Mouse (Mus musculus): Measurements from ENCODE around the gene Tmem235. TPM values are rescaled to one million over a fixed set of nuclear protein-coding genes. Genes with fewer than 3 reads are reported as not detected.
"Not testable (repeated sequence)": the region's sequence is repeated elsewhere in the genome, so short reads cannot be mapped to it uniquely, and the experiment has no call there.

Tmem235 gene
- total RNA-seq, 2 experiments from 2014 or later: not detected

GRCm38 (mm10) chr11:117832086-117832969, 28.2 kb upstream of the Tmem235 start:
- peak in 1 of 2 experiments; percentile 55 for DNase-seq (ENCODE audit: low spot score in 2 of 2)

GRCm38 (mm10) chr11:117833509-117833908, 27.0 kb upstream of the Tmem235 start:
- DNase-seq (ENCODE audit: low spot score in 2 of 2): not testable (repeated sequence)

- no peak for DNase-seq (ENCODE audit: low spot score in 2 of 2)
Measured at GRCm38 (mm10) chr11:117834086-117834485, 26.5 kb upstream of the Tmem235 start.

- DNase-seq (ENCODE audit: low spot score in 2 of 2): peak in 1 of 2 experiments; percentile 29
Measured at GRCm38 (mm10) chr11:117836306-117836705, 24.2 kb upstream of the Tmem235 start.

- DNase-seq (ENCODE audit: low spot score in 2 of 2): no peak
Measured at GRCm38 (mm10) chr11:117838572-117838971, 22.0 kb upstream of the Tmem235 start.

- DNase-seq (ENCODE audit: low spot score in 2 of 2): no peak
Measured at GRCm38 (mm10) chr11:117839021-117839420, 21.5 kb upstream of the Tmem235 start.

- DNase-seq (ENCODE audit: low spot score in 2 of 2): no peak
Measured at GRCm38 (mm10) chr11:117840910-117841309, 19.6 kb upstream of the Tmem235 start.

- no peak for DNase-seq (ENCODE audit: low spot score in 2 of 2)
Measured at GRCm38 (mm10) chr11:117843434-117843833, 17.1 kb upstream of the Tmem235 start.

GRCm38 (mm10) chr11:117844997-117845396, 15.6 kb upstream of the Tmem235 start:
- no peak for DNase-seq (ENCODE audit: low spot score in 2 of 2)

- DNase-seq (ENCODE audit: low spot score in 2 of 2): no peak
Measured at GRCm38 (mm10) chr11:117845651-117846050, 14.9 kb upstream of the Tmem235 start.

- no peak for DNase-seq (ENCODE audit: low spot score in 2 of 2)
Measured at GRCm38 (mm10) chr11:117846640-117847039, 13.9 kb upstream of the Tmem235 start.

- DNase-seq (ENCODE audit: low spot score in 2 of 2): no peak
Measured at GRCm38 (mm10) chr11:117847593-117848215, 12.8 kb upstream of the Tmem235 start.

GRCm38 (mm10) chr11:117848271-117848984, 12.1 kb upstream of the Tmem235 start:
- DNase-seq (ENCODE audit: low spot score in 2 of 2): peak in 1 of 2 experiments; percentile 49

GRCm38 (mm10) chr11:117848985-117849671, 11.4 kb upstream of the Tmem235 start, which contains the start of gene Birc5:
Gene Birc5 (plus strand): TSS chr11:117849251.
- peak; percentile 92 to 96 for DNase-seq (ENCODE audit: low spot score in 2 of 2)

GRCm38 (mm10) chr11:117852875-117853274, 7.7 kb upstream of the Tmem235 start:
- no peak for DNase-seq (ENCODE audit: low spot score in 2 of 2)

- no peak for DNase-seq (ENCODE audit: low spot score in 2 of 2)
Measured at GRCm38 (mm10) chr11:117854241-117854640, 6.3 kb upstream of the Tmem235 start.

GRCm38 (mm10) chr11:117855360-117855759, 5.2 kb upstream of the Tmem235 start:
- no peak for DNase-seq (ENCODE audit: low spot score in 2 of 2)

- DNase-seq (ENCODE audit: low spot score in 2 of 2): no peak
Measured at GRCm38 (mm10) chr11:117855975-117856374, 4.6 kb upstream of the Tmem235 start.

GRCm38 (mm10) chr11:117857462-117857861, 3.1 kb upstream of the Tmem235 start:
- DNase-seq (ENCODE audit: low spot score in 2 of 2): no peak

- DNase-seq (ENCODE audit: low spot score in 2 of 2): no peak
Measured at GRCm38 (mm10) chr11:117858392-117858791, 2.2 kb upstream of the Tmem235 start.
